Mouse (Mus musculus): ENCODE measurements around the gene Mdh2.

- TF ChIP-seq CTCF (IDR thresholded peaks at IDR 0.05; ENCODE audit: low read depth): no peak
- TF ChIP-seq EP300 (IDR thresholded peaks at IDR 0.05; ENCODE audit: low read depth): no peak
Observed at GRCm38 (mm10) chr5:135742156-135742555, 36.1 kb upstream of the Mdh2 start.
